Mouse (Mus musculus) liver, adult (tissue): Measurements from ENCODE around the gene Ntng1.

Source experiments
- GATA4 ChIP-seq: IDR thresholded peaks from 2 replicates; pipeline ENCODE4 v1.6.1; 2014; ENCODE audit warnings: mild to moderate bottlenecking, low read length; ENCODE audit not compliant: insufficient replicate concordance

The Ntng1 gene

GRCm38 (mm10) chr3:109917077-109917476 is 226.7 kb downstream of the Ntng1 start:
- TF ChIP-seq GATA4, result no peak

GRCm38 (mm10) chr3:109914226-109914625 is 229.6 kb downstream of the Ntng1 start:
- TF ChIP-seq GATA4, result no peak

GRCm38 (mm10) chr3:109890600-109890999 is 253.2 kb downstream of the Ntng1 start:
- no peak for TF ChIP-seq GATA4

- TF ChIP-seq GATA4, result no peak
Measured at GRCm38 (mm10) chr3:109885672-109886071, 258.1 kb downstream of the Ntng1 start.

GRCm38 (mm10) chr3:109879061-109879460 is 264.8 kb downstream of the Ntng1 start:
- TF ChIP-seq GATA4, result no peak

- TF ChIP-seq GATA4, result no peak
Measured at GRCm38 (mm10) chr3:109871986-109872385, 271.8 kb downstream of the Ntng1 start.

- TF ChIP-seq GATA4, result no peak
Measured at GRCm38 (mm10) chr3:109858276-109858675, 285.5 kb downstream of the Ntng1 start.

- no peak for TF ChIP-seq GATA4
Measured at GRCm38 (mm10) chr3:109854449-109855155, 289.2 kb downstream of the Ntng1 start.

GRCm38 (mm10) chr3:109846660-109847059 is 297.2 kb downstream of the Ntng1 start:
- no peak for TF ChIP-seq GATA4

- TF ChIP-seq GATA4, result no peak
Measured at GRCm38 (mm10) chr3:109825806-109826205, 318.0 kb downstream of the Ntng1 start.

- TF ChIP-seq GATA4, result no peak
Measured at GRCm38 (mm10) chr3:109822803-109823474, 320.9 kb downstream of the Ntng1 start.

- no peak for TF ChIP-seq GATA4
Measured at GRCm38 (mm10) chr3:109818821-109819685, 324.8 kb downstream of the Ntng1 start.

- TF ChIP-seq GATA4, result no peak
Measured at GRCm38 (mm10) chr3:109809065-109809464, 334.7 kb downstream of the Ntng1 start.

- no peak for TF ChIP-seq GATA4
Measured at GRCm38 (mm10) chr3:109807211-109807934, 336.4 kb downstream of the Ntng1 start.

GRCm38 (mm10) chr3:109804145-109804544 is 339.7 kb downstream of the Ntng1 start:
- TF ChIP-seq GATA4, result no peak
